Mouse (Mus musculus) ovary, postnatal 14 days (tissue): ENCODE results near the gene Accs.

Source experiments
- DNase-seq: peaks from one replicate; pipeline ENCODE4 v3.0.0; 2022; ENCODE audit warnings: low spot score

The Accs gene

DNA sequence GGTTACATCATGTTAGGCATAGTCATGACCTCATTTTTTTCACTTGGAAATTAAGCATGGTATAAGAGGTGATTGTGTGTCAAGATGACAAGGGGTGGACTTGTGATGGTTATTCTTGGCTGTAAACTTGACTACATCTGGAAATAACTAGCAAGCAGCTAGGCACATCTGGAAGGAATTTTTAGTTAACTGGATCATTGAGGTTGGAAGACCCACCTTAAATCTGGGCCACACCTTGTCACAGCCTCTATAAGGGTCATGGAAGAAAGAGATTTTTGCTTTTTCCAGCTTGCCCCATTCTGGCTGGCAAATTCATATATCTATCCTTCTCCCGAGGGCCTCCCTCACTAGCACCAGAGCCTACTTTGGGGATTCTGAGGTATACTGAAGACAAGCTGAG lies 1.6 kb upstream of the Accs start:
- no peak for DNase-seq

DNA sequence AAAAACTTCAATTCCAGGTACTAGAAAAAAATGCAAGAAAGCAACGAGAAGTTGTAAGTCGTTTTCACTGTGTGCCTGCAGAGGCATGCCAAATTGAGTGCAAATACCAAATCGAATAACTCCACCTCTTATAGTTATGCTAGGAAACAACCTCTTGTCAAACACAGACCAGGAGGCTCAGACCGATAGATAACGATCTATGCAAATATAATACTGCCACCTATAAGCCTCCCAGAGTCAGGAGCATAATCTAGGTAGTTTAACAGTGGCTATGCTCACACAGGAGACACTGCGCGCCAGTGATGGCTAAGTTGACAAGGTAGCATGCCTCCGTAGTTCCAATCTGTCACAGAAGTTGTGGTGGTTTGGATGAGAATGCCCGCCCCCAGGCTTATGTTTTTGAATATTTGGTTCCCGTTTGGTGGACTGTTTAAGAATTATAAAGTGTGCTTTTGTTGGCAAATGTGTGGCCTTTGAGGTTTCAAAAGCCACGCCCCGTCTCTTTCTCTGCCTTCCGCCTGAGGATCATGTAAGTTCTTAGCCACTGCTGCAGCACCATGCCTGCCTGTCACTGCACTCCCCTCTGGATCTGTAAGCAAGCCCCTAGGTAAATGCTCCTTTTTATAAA lies 688 bp upstream of the Accs start:
- DNase-seq: no peak

DNA sequence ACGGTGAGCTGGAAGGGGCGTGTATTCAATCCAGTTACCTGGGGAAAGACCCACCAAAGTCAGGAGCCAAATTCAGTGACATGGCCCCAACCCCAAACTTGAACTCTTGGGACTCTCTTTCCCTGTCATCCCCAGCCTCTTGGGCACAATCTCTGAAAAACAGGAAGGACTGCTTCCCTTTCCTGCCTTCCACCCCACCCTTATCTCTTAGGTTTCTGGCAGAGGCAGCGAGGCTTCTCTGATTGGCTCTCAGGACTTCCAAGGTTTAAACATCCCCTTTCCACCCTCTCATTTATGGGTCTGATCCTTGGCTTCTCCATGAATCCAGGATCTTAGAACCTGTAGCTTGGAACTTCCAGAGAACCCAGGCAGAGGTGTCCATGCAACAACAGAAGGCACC lies 8.4 kb downstream of the Accs start:
- no peak for DNase-seq

- no peak for DNase-seq
Measured at GRCm38 (mm10) chr2:93840109-93840508, 9.6 kb downstream of the Accs start.

- DNase-seq: no peak
Measured at GRCm38 (mm10) chr2:93838931-93839330, 10.8 kb downstream of the Accs start.

DNA sequence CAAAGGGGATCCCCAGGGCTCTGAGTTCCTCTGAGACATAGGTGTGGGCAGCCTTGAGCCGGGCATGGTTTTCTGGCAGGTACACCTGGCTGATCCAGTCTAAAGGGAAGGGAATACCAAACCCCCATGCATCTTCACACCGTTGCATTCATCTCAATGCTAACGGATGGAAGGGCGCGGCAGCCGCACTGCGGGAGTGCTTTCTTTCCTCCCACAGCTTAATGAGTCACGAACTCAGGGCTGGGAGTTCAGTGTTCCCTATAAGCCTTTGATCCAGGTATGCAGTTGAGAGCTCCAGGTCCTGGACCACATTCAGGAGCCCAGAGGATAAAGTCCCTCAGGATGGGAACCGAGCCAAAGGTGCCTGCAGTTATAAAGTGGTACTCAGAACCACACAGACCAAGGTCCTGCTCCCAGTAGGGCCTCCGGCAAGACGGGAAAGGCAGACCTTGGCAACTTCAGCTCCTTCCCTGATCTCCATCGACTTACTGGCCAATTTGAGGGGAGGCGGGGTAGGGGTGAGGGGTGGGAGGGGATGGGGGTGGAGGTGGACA lies 13.4 kb downstream of the Accs start:
- DNase-seq: no peak

DNA sequence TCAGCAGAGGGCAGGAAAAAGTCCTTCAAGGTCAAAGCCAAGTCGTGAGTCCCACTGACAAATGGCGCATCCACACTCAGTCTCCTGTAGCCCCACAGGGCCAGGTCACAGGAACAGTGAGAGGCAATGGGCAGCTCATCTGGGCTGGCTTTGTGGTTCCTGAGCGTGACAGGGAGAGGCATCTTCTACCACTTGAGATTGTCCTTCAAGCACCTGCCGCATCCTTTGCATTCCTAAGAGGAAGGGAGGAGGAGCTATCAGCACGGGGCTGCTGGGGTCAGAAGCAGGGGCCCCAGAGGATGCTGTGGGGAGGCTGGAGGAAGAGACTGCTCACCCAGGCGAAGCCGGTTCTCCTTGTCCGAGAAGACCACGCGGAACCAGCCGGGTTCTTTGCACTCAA lies 14.1 kb downstream of the Accs start:
- DNase-seq: no peak

GRCm38 (mm10) chr2:93823519-93823918 lies 26.2 kb downstream of the Accs start:
- peak; percentile 61 for DNase-seq

GRCm38 (mm10) chr2:93822045-93822749 lies 27.5 kb downstream of the Accs start, which contains the start of gene Ext2:
TSS of gene Ext2 (minus strand) at chr2:93822568.
- peak; percentile 93 for DNase-seq

DNA sequence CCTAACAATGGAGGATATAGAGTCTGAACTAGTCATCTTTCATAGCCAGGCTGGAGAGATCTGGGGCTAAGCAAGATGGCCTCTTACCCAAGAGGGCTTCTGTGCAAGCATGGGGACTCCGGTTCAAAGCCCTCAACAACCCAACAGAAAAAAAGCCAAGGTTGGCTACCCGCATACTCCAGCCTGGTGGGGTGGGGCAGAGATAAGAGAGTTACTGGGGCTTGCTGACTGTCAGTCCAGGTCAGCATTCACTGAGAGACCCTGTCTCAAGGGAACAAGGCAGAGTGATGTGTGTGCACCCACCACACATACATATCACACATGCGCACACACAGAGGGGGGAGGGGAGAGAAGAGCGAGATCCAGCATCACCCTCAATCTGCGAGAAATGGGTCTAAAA lies 32.0 kb downstream of the Accs start:
- no peak for DNase-seq

DNA sequence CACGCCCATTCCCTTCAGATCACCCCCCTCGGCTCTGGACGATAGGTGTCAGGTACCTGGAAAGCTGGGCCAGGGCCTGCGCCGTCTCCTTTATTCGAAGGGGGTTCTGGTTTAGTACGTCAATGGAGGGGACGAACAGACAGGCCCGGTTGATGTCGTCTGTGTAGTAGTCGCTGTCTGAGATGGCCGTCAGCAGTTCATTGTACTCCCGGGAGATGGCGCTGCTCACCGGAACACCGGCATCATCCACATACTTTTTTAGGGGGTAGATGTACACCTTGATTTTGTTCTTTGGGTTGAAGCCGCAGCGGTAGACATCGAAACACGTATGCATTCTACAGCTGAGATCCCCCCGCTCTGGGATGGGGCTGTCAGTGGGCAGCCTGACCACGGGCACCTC lies 36.4 kb downstream of the Accs start:
- DNase-seq: no peak

GRCm38 (mm10) chr2:93811812-93812211 lies 37.9 kb downstream of the Accs start:
- DNase-seq: peak; percentile 51

GRCm38 (mm10) chr2:93809931-93810330 lies 39.8 kb downstream of the Accs start:
- DNase-seq: no peak

- DNase-seq: no peak
Measured at GRCm38 (mm10) chr2:93808071-93808470, 41.7 kb downstream of the Accs start.

DNA sequence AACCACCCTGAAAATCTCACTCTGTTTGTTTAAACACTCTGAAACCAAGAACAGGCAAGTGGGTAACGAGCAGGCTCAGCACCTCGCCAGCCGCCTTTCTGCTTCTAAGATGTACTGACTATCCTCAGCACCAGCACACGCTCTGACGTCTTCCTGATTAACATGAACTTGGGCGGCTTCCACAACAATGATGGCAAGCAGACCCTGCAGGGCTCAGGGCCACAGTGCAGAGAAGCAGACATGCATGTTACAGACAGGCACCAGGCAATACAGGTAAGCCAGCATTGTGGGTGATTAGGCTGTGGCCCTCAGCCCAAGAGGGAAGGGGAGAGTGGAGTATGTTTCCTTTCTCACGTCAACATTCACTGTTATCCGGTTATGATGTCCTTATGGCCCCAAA lies 42.3 kb downstream of the Accs start:
- no peak for DNase-seq

GRCm38 (mm10) chr2:93806487-93807201 lies 43.1 kb downstream of the Accs start:
- no peak for DNase-seq

GRCm38 (mm10) chr2:93805523-93805922 lies 44.2 kb downstream of the Accs start:
- DNase-seq: no peak

DNA sequence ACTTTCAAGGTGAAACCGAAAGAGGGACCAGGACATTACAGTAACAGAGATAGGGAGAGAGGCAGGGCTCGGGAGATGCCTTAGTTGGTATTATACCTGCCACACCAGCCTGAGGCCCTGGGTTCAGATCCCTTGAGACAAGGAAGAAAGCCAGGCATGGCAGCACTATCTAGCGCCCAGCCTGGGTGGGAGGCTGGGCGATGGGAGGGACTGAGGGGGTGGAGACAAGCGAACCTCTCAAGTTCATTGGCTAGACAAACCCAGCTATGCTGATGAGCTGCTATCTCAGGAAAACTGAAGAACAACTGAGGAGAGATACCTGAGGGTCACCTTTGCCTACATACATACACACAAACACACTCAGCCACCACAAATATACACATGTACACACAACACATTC lies 44.7 kb downstream of the Accs start:
- DNase-seq: no peak

DNA sequence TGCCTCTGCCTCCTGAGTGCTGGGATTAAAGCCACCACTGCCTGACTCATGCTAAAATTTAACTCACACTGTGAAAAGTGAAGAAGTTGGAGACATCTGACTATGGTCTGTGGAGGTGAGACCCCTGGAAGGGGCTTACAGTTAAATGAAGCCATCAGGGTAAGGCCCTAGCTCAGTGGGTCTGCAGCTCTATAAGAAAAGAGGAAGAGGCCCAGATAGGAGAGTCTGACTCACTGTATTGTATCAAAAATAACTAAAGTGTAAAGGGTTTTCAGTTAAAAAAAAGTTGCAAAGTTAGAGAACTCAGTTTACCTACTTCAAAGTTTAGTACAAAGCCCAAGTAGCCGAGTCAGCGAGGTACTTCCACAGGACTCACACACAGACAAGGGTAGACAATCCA lies 46.8 kb downstream of the Accs start:
- DNase-seq: no peak

- DNase-seq: no peak
Measured at GRCm38 (mm10) chr2:93801097-93801496, 48.6 kb downstream of the Accs start.

DNA sequence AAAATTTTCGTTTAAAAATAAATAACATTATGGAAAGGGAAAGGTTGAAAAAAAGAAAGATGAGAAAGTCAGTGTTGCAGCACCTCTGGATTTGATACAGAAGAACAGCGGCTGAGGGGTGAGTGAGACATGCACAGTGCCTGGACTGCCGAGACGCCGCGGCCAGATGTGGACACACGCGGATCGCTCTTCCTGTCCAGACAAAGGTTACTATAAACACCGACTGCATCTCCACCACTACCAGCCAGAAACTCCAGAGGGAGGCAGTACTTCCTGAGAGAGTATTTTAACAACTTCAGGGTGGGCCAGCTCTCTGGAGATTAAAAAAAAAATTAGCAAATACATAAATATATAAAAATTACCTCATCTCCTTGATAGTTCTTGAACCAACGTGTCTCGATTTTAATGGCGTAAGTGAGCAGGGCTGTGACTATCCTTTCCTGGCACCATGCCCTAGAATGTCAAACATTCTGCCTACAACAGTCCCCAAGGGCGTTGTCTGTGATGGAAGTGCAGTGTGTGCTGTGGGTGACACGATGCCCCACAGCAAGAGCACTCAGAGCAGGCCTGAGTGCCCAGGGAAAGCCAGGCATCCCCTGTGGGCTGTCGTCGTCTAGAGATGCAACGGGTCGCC lies 52.5 kb downstream of the Accs start:
- DNase-seq: no peak

- no peak for DNase-seq
Measured at GRCm38 (mm10) chr2:93794375-93794774, 55.4 kb downstream of the Accs start.
